Mouse (Mus musculus): ENCODE results near the gene Cadps2.

GRCm38 (mm10) chr6:23457748-23458147, 381.5 kb downstream of the Cadps2 start:
- no peak for TF ChIP-seq JUND (conservative IDR thresholded peaks at IDR 0.05; ENCODE audit: low read depth, low read length)
- no peak for TF ChIP-seq MYC (IDR thresholded peaks at IDR 0.05; ENCODE audit: low read depth, low read length)
- TF ChIP-seq BHLHE40 (IDR thresholded peaks at IDR 0.05; ENCODE audit: low read depth, low read length) = no peak
- no peak for TF ChIP-seq GABPA (IDR thresholded peaks at IDR 0.05; ENCODE audit: insufficient replicate concordance, low read depth, low read length)
- no peak for TF ChIP-seq NRF1 (IDR thresholded peaks at IDR 0.05; ENCODE audit: low read depth, low read length)
- TF ChIP-seq MAX (IDR thresholded peaks at IDR 0.05; ENCODE audit: low read length) = no peak
- no peak for TF ChIP-seq POLR2A (IDR thresholded peaks at IDR 0.05; ENCODE audit: low read depth, low read length)
- TF ChIP-seq ETS1 (conservative IDR thresholded peaks at IDR 0.05; ENCODE audit: low read depth, low read length) = no peak

Data from CH12.LX (cell line).